Mouse (Mus musculus): ENCODE results near the gene Ccr2. TPM values are rescaled to one million over a fixed set of nuclear protein-coding genes. Genes with fewer than 3 reads are reported as not detected.
"Not testable (repeated sequence)": the region's sequence is repeated elsewhere in the genome, so short reads cannot be mapped to it uniquely, and the experiment has no call there.

The Ccr2 gene
- polyA plus RNA-seq, 1 experiment from 2014 or later: 1.4 TPM

GRCm38 (mm10) chr9:124113777-124114176 lies 12.0 kb downstream of the Ccr2 start:
- H3K4me1 ChIP-seq (ENCODE audit: insufficient read depth, low read length): no peaks in the 10 kb centered on the region
- H3K9me3 ChIP-seq (ENCODE audit: low read length): no peaks in the 10 kb centered on the region
- H3K4me2 ChIP-seq (replicated peaks; ENCODE audit: low read depth, low read length): no peak overlapping the region
- H3K27me3 ChIP-seq (ENCODE audit: insufficient read depth, low read length): no peaks in the 10 kb centered on the region
- 50% methylated on average over 1 of the region's 1 CpGs for WGBS
- no peaks in the 10 kb centered on the region for H3K36me3 ChIP-seq (ENCODE audit: insufficient read depth, low read length)
- ATAC-seq (ENCODE audit: low FRiP score, low TSS enrichment): no peak
- no peak overlapping the region for H3K4me3 ChIP-seq (ENCODE audit: low read length)
- H3K27ac ChIP-seq (ENCODE audit: low read length): no peak overlapping the region
- no peak overlapping the region for H3K9ac ChIP-seq (replicated peaks; ENCODE audit: low read length)

GRCm38 (mm10) chr9:124118489-124118888 lies 16.7 kb downstream of the Ccr2 start:
- H3K9ac ChIP-seq (replicated peaks; ENCODE audit: low read length): no peak overlapping the region
- no peak overlapping the region for H3K4me2 ChIP-seq (replicated peaks; ENCODE audit: low read depth, low read length)
- H3K27me3 ChIP-seq (ENCODE audit: insufficient read depth, low read length): no peaks in the 10 kb centered on the region
- no peak overlapping the region for H3K4me3 ChIP-seq (ENCODE audit: low read length)
- H3K36me3 ChIP-seq (ENCODE audit: insufficient read depth, low read length): no peaks in the 10 kb centered on the region
- no peaks in the 10 kb centered on the region for H3K9me3 ChIP-seq (ENCODE audit: low read length)
- WGBS: 94% methylated on average over 1 of the region's 1 CpGs
- no peaks in the 10 kb centered on the region for H3K4me1 ChIP-seq (ENCODE audit: insufficient read depth, low read length)
- H3K27ac ChIP-seq (ENCODE audit: low read length): no peak overlapping the region
- ATAC-seq (ENCODE audit: low FRiP score, low TSS enrichment): no peak

GRCm38 (mm10) chr9:124121387-124122184 lies 19.8 kb downstream of the Ccr2 start, which contains the start of gene Ccr5:
Ccr5 (plus strand) TSS chr9:124121543.
- ATAC-seq (ENCODE audit: low FRiP score, low TSS enrichment): no peak
- WGBS: 75% methylated on average over 3 of the region's 3 CpGs

GRCm38 (mm10) chr9:124125576-124125975 lies 23.8 kb downstream of the Ccr2 start:
- Histone ChIP-seq H3K4me2 (replicated peaks; ENCODE audit: low read depth, low read length) (no peak overlapping the region), H3K27me3 (ENCODE audit: insufficient read depth, low read length) (no peaks in the 10 kb centered on the region), H3K9ac (replicated peaks; ENCODE audit: low read length) (no peak overlapping the region), H3K9me3 (ENCODE audit: low read length) (no peaks in the 10 kb centered on the region), H3K4me1 (ENCODE audit: insufficient read depth, low read length) (no peaks in the 10 kb centered on the region), H3K4me3 (ENCODE audit: low read length) (no peak overlapping the region), H3K27ac (ENCODE audit: low read length) (no peak overlapping the region), H3K36me3 (ENCODE audit: insufficient read depth, low read length) (no peaks in the 10 kb centered on the region)
- WGBS: 79% methylated on average over 11 of the region's 11 CpGs
- ATAC-seq (ENCODE audit: low FRiP score, low TSS enrichment): no peak

More at GRCm38 (mm10) chr9:124121387-124122184, 19.8 kb downstream of the Ccr2 start, which contains the start of gene Ccr5:
- Histone ChIP-seq H3K27me3 (ENCODE audit: insufficient read depth, low read length) (no peaks in the 10 kb centered on the region), H3K27ac (ENCODE audit: low read length) (no peak within 1 kb of the TSS), H3K9ac (replicated peaks; ENCODE audit: low read length) (no peak within 1 kb of the TSS), H3K4me3 (ENCODE audit: low read length) (no peak within 1 kb of the TSS), H3K9me3 (ENCODE audit: low read length) (no peaks in the 10 kb centered on the region), H3K4me2 (replicated peaks; ENCODE audit: low read depth, low read length) (no peak within 1 kb of the TSS), H3K36me3 (ENCODE audit: insufficient read depth, low read length) (no peaks in the 10 kb centered on the region), H3K4me1 (ENCODE audit: insufficient read depth, low read length) (no peaks in the 10 kb centered on the region)

GRCm38 (mm10) chr9:124126373-124126772 lies 24.6 kb downstream of the Ccr2 start:
- Histone ChIP-seq H3K9ac (replicated peaks; ENCODE audit: low read length) (no peak overlapping the region), H3K27me3 (ENCODE audit: insufficient read depth, low read length) (no peaks in the 10 kb centered on the region), H3K36me3 (ENCODE audit: insufficient read depth, low read length) (no peaks in the 10 kb centered on the region), H3K27ac (ENCODE audit: low read length) (no peak overlapping the region), H3K4me1 (ENCODE audit: insufficient read depth, low read length) (no peaks in the 10 kb centered on the region), H3K4me3 (ENCODE audit: low read length) (no peak overlapping the region), H3K9me3 (ENCODE audit: low read length) (no peaks in the 10 kb centered on the region), H3K4me2 (replicated peaks; ENCODE audit: low read depth, low read length) (no peak overlapping the region)
- ATAC-seq (ENCODE audit: low FRiP score, low TSS enrichment): no peak
- 32% methylated on average over 5 of the region's 5 CpGs for whole genome bisulfite sequencing

- Histone ChIP-seq H3K9me3 (ENCODE audit: low read length) (no peaks in the 10 kb centered on the region), H3K36me3 (ENCODE audit: insufficient read depth, low read length) (no peaks in the 10 kb centered on the region), H3K27ac (ENCODE audit: low read length) (no peak overlapping the region), H3K27me3 (ENCODE audit: insufficient read depth, low read length) (no peaks in the 10 kb centered on the region), H3K4me2 (replicated peaks; ENCODE audit: low read depth, low read length) (no peak overlapping the region), H3K4me3 (ENCODE audit: low read length) (no peak overlapping the region), H3K9ac (replicated peaks; ENCODE audit: low read length) (no peak overlapping the region), H3K4me1 (ENCODE audit: insufficient read depth, low read length) (no peaks in the 10 kb centered on the region)
- 47% methylated on average over 4 of the region's 4 CpGs for WGBS
- no peak for ATAC-seq (ENCODE audit: low FRiP score, low TSS enrichment)
Observed at GRCm38 (mm10) chr9:124127412-124127811, 25.7 kb downstream of the Ccr2 start.

- H3K36me3 ChIP-seq (ENCODE audit: insufficient read depth, low read length): no peaks in the 10 kb centered on the region
- WGBS: 3% methylated on average over 1 of the region's 1 CpGs
- no peak for ATAC-seq (ENCODE audit: low FRiP score, low TSS enrichment)
- no peaks in the 10 kb centered on the region for H3K9me3 ChIP-seq (ENCODE audit: low read length)
- no peaks in the 10 kb centered on the region for H3K4me1 ChIP-seq (ENCODE audit: insufficient read depth, low read length)
- H3K9ac ChIP-seq (replicated peaks; ENCODE audit: low read length): no peak overlapping the region
- no peak overlapping the region for H3K4me3 ChIP-seq (ENCODE audit: low read length)
- no peaks in the 10 kb centered on the region for H3K27me3 ChIP-seq (ENCODE audit: insufficient read depth, low read length)
- H3K4me2 ChIP-seq (replicated peaks; ENCODE audit: low read depth, low read length): no peak overlapping the region
- H3K27ac ChIP-seq (ENCODE audit: low read length): no peak overlapping the region
Observed at GRCm38 (mm10) chr9:124128379-124128778, 26.6 kb downstream of the Ccr2 start.

- not testable (repeated sequence) for H3K4me2 ChIP-seq (replicated peaks; ENCODE audit: low read depth, low read length); H3K9ac ChIP-seq (replicated peaks; ENCODE audit: low read length); H3K4me1 ChIP-seq (ENCODE audit: insufficient read depth, low read length); H3K27ac ChIP-seq (ENCODE audit: low read length); ATAC-seq (ENCODE audit: low FRiP score, low TSS enrichment); H3K27me3 ChIP-seq (ENCODE audit: insufficient read depth, low read length); H3K36me3 ChIP-seq (ENCODE audit: insufficient read depth, low read length); H3K9me3 ChIP-seq (ENCODE audit: low read length); H3K4me3 ChIP-seq (ENCODE audit: low read length)
- 61% methylated on average over 2 of the region's 2 CpGs for WGBS
Observed at GRCm38 (mm10) chr9:124132899-124133298, 31.1 kb downstream of the Ccr2 start.

- not testable (repeated sequence) for H3K27ac ChIP-seq (ENCODE audit: low read length); H3K27me3 ChIP-seq (ENCODE audit: insufficient read depth, low read length); H3K4me1 ChIP-seq (ENCODE audit: insufficient read depth, low read length); H3K36me3 ChIP-seq (ENCODE audit: insufficient read depth, low read length); H3K4me3 ChIP-seq (ENCODE audit: low read length); H3K9me3 ChIP-seq (ENCODE audit: low read length); H3K4me2 ChIP-seq (replicated peaks; ENCODE audit: low read depth, low read length); H3K9ac ChIP-seq (replicated peaks; ENCODE audit: low read length); ATAC-seq (ENCODE audit: low FRiP score, low TSS enrichment)
- WGBS: 95% methylated on average over 1 of the region's 1 CpGs
Observed at GRCm38 (mm10) chr9:124134919-124135318, 33.2 kb downstream of the Ccr2 start.

- no peak for ATAC-seq (ENCODE audit: low FRiP score, low TSS enrichment)
- Histone ChIP-seq H3K4me3 (ENCODE audit: low read length) (no peak overlapping the region), H3K9me3 (ENCODE audit: low read length) (no peaks in the 10 kb centered on the region), H3K4me1 (ENCODE audit: insufficient read depth, low read length) (no peaks in the 10 kb centered on the region), H3K4me2 (replicated peaks; ENCODE audit: low read depth, low read length) (no peak overlapping the region), H3K27ac (ENCODE audit: low read length) (no peak overlapping the region), H3K36me3 (ENCODE audit: insufficient read depth, low read length) (no peaks in the 10 kb centered on the region), H3K9ac (replicated peaks; ENCODE audit: low read length) (no peak overlapping the region), H3K27me3 (ENCODE audit: insufficient read depth, low read length) (no peaks in the 10 kb centered on the region)
- 75% methylated on average over 11 of the region's 11 CpGs for WGBS
Observed at GRCm38 (mm10) chr9:124137619-124138018, 35.9 kb downstream of the Ccr2 start.

Data from kidney, embryonic 16.5 days (tissue).